Mouse (Mus musculus): ENCODE results near the gene Shank2.

Shank2 gene

GRCm38 (mm10) chr7:144329403-144329890 is 327.7 kb downstream of the Shank2 start:
- DNase-seq (ENCODE audit: low spot score in 2 of 2), result no peak

GRCm38 (mm10) chr7:144336626-144337025 is 334.9 kb downstream of the Shank2 start:
- no peak for DNase-seq (ENCODE audit: low spot score in 2 of 2)

GRCm38 (mm10) chr7:144338694-144339093 is 337.0 kb downstream of the Shank2 start:
- no peak for DNase-seq (ENCODE audit: low spot score in 2 of 2)

GRCm38 (mm10) chr7:144340376-144340775 is 338.6 kb downstream of the Shank2 start:
- DNase-seq (ENCODE audit: low spot score in 2 of 2), result no peak

GRCm38 (mm10) chr7:144366133-144366532 is 364.4 kb downstream of the Shank2 start:
- no peak for DNase-seq (ENCODE audit: low spot score in 2 of 2)

GRCm38 (mm10) chr7:144373059-144373458 is 371.3 kb downstream of the Shank2 start:
- DNase-seq (ENCODE audit: low spot score in 2 of 2), result no peak

- no peak for DNase-seq (ENCODE audit: low spot score in 2 of 2)
Measured at GRCm38 (mm10) chr7:144375483-144375882, 373.8 kb downstream of the Shank2 start.

- DNase-seq (ENCODE audit: low spot score in 2 of 2), result peak; percentile 25 to 48
Measured at GRCm38 (mm10) chr7:144378254-144378653, 376.5 kb downstream of the Shank2 start.

- no peak for DNase-seq (ENCODE audit: low spot score in 2 of 2)
Measured at GRCm38 (mm10) chr7:144379243-144379884, 377.6 kb downstream of the Shank2 start.

GRCm38 (mm10) chr7:144381588-144381987 is 379.9 kb downstream of the Shank2 start:
- DNase-seq (ENCODE audit: low spot score in 2 of 2), result peak in 1 of 2 experiments; percentile 42

GRCm38 (mm10) chr7:144387537-144387936 is 385.8 kb downstream of the Shank2 start:
- DNase-seq (ENCODE audit: low spot score in 2 of 2), result no peak

- DNase-seq (ENCODE audit: low spot score in 2 of 2), result no peak
Measured at GRCm38 (mm10) chr7:144389704-144390103, 388.0 kb downstream of the Shank2 start.

- DNase-seq (ENCODE audit: low spot score in 2 of 2), result no peak
Measured at GRCm38 (mm10) chr7:144390676-144391075, 388.9 kb downstream of the Shank2 start.

GRCm38 (mm10) chr7:144391727-144392126 is 390.0 kb downstream of the Shank2 start:
- DNase-seq (ENCODE audit: low spot score in 2 of 2), result no peak

- DNase-seq (ENCODE audit: low spot score in 2 of 2), result no peak
Measured at GRCm38 (mm10) chr7:144402492-144402891, 400.8 kb downstream of the Shank2 start.

GRCm38 (mm10) chr7:144407675-144408074 is 405.9 kb downstream of the Shank2 start:
- peak; percentile 58 for DNase-seq (ENCODE audit: low spot score in 2 of 2)

- DNase-seq (ENCODE audit: low spot score in 2 of 2), result no peak
Measured at GRCm38 (mm10) chr7:144408464-144409000, 406.8 kb downstream of the Shank2 start.

- no peak for DNase-seq (ENCODE audit: low spot score in 2 of 2)
Measured at GRCm38 (mm10) chr7:144409682-144410081, 408.0 kb downstream of the Shank2 start.

- no peak for DNase-seq (ENCODE audit: low spot score in 2 of 2)
Measured at GRCm38 (mm10) chr7:144411967-144412906, 410.5 kb downstream of the Shank2 start.

GRCm38 (mm10) chr7:144414632-144415031 is 412.9 kb downstream of the Shank2 start:
- DNase-seq (ENCODE audit: low spot score in 2 of 2), result no peak

- no peak for DNase-seq (ENCODE audit: low spot score in 2 of 2)
Measured at GRCm38 (mm10) chr7:144415795-144416194, 414.1 kb downstream of the Shank2 start.

- no peak for DNase-seq (ENCODE audit: low spot score in 2 of 2)
Measured at GRCm38 (mm10) chr7:144417234-144417633, 415.5 kb downstream of the Shank2 start.
